Mouse (Mus musculus) layer of hippocampus, adult 8-10 months (tissue): ENCODE results near the gene Rasa1. TPM values are rescaled to one million over a fixed set of nuclear protein-coding genes. Genes with fewer than 3 reads are reported as not detected.

Source experiments
- DNase-seq, 2 experiments: peaks; one replicate each; pipeline ENCODE4 v3.0.0; 2022; ENCODE audit warnings: low spot score in 2 of 2
- total RNA-seq, 4 experiments: library from RNA; stranded (reverse); gene quantifications; 2 replicates each; pipeline ENCODE4 v1.2.4; 2022

Gene Rasa1
- 10 to 100 TPM; 69.6 to 75.9 (median 72.6) TPM for total RNA-seq

DNA sequence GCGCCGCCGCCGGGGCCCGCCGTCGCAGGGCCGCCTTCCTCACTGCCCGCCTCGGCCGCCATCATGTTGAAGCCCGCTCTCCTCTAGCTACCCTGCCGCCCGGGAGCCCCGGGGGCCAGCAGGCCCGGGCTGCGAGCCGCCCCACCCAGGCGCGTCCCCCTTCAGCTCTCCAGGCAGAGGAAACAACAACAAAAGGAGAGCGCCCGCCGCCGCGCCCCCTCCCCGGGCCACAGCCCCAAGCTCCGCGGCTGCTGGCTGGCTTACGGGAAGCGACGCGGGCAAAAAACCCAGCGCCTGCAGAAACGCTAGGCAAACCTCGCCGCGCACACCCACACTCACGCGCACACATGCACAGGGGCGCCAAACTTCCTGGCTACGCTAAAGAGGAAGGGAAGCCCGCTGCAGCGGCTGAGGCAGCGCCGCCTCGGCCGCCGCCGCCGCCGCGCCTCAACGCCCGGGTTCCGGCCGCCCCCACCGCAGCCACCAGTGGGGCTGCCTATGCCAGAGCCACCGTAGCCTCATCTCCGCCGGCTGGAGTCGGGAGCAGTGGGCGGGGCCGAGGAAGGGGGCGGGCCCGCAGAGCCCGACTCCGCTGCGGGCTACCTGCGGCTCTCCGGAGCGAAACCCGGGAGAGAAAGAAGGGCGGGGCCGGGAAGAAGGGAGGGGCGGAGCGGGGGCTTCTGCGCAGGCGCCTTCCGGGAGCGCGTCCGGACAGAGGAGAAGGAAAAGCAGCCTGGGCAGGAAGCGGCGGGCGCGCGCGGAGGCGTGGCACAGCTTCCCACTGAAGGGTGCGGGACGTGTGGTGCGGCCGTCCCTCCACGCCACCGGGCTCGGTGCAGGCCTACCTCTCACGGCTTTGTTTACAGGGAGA is at the start of gene Rasa1:
Rasa1 (minus strand) TSS at position 288 of the 871 bp plus-strand sequence.
- DNase-seq, result peak; percentile 89 to 91

DNA sequence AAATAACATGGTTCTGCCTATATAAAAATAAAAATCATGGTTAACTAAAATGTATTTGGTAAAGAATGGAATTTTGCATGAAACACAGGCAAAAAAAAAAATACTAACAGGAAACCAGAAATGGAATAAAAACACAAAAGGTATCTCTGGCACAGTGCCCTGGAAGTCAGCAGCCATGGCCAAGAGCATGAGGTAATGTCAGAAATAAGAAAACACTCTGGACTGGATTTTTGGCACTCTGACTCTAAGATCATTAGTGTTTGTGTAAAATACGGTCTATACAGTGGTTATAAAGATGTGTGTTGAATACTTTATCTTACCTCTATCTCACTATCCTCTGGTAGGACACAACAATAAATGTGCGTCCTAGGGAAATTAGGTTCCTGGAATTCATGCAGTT is 22.6 kb upstream of the Rasa1 start:
- no peak for DNase-seq

DNA sequence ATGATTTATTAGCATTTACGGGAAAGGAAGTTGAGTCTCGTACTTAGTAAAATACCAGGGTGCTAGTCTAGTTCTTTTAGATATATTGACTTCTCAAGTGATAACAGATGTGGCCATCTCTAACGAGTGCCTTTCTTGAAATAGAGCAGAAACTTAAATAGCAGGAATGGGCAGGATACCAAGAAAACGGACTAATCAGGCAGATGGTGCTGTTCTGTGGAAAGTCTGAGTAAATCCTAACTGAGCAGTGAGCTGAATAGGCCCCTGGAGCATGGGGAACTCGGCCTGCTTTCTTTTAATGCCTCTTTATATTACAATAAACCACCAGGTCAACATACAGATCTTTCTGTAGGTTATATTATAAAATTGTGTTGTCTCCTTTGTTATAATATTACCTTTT is 22.0 kb upstream of the Rasa1 start:
- peak; percentile 42 to 50 for DNase-seq

DNA sequence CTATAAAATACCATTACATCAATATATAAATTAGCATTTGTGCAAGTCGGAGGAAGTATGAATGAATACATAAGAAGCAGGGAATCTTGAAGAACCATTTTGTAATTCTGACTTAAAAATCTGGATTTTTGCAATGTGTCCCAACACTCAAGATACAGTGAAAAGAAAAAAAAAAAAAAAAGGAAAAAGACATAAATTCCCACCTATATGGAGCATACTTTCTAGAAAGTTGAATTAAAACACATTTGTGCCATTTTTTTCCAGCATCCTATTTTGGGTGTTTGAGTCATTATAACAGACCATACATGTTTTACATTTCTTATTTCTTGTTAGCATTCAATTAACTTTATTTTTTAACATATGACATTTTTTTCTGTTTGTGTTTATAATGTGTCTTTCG is 21.6 kb upstream of the Rasa1 start:
- DNase-seq, result no peak

DNA sequence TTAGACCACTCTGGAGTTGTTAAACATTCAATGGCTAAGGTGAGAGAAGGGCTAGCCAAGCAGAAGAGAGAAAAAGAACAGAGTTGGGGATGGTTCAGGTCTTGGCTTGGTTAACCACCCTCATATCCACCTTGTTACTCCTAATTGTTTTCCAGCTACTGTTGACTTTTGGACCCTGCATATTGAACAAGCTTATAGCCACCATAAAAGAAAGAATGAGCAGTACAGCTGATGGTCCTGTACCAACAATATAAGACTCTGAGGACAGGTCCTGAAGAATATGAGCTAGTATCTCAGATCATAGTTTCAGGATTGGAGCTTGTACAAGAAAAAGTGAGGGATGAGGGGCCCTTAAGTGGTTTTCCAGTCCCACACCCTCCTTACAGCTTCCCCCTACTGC is 17.1 kb upstream of the Rasa1 start:
- no peak for DNase-seq

DNA sequence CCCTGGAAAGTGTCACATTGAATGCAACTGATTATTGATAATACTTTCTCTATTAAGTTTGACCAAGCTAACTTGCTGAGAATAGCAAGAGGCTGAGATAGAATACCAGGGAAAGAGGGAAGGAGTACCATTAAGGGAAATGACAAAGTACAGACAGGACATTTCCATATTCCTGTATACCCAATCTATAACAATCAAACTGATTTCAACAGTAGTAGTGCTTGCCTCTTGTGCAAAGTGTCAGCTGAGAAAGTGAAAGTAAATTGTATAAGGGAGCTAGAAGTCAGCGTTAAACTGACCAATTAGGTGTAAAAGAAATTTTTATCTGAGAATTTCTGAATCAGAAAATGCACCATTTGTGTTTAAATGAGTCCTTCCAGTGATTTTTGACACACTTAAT is 1.7 kb upstream of the Rasa1 start:
- no peak for DNase-seq

DNA sequence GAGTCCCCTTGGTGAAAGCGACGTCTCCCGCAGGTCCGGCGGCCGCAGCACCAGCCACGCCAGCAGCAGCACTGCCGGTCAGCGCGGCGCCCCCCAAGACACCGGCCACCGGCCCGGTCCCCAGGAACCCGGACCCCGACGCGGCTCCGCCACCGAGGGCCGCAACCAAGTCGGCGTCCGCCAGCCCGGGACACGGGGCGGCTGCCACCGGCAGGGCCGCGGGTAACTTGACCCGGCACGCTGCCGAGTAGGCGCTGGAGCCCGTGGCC is 422 bp downstream of the Rasa1 start:
- DNase-seq, result peak in 1 of 2 experiments; percentile 33

DNA sequence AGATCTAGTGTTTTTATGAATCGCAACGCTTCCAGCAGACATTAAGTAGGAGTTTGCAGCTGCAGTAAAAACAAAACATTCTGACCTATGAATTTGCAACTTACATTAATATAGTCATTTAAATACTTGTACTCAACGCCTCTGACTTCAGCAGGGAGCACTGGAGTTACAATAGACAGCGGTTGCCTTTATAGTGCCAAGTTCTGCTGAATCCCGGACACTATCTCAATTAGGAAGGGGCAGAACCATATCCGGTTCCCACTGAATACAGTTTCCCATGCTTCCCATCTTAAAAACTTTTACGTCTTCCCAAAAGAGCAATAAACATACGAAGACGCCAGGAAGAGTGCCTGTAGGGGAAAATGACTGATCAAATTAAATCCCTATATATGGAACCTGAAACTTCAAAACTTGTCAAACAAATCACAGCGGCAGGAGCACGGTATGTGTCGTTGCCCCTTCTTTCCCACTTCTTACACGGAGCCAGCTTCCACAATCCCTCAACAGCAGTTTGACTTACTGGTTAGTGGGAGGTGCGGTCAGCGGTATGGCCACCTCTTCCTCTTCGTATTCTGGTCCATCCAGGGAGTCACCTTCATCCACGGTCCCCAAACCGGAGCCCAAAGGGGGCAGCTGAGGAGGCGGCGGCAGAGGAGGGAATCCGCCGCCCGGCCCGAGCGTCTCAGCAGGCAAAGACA is 905 bp downstream of the Rasa1 start:
- DNase-seq, result no peak

DNA sequence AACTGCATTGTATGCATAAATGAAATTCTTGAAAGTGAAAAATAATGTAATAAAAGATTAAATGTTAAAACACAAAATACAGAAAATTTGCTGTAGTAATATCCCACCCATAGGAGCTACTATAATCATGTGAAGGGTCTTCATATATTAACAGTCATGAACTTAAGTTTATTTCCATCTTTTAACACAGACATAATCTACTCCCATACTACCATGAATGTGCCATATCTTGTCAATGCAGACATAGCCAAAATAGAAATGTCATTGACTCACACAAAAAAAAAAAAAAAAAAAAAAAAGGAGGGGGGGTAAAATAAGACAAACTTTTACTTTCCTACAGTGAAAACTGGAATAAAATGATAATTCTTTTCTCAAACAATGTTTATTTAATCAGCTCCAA is 6.3 kb downstream of the Rasa1 start:
- DNase-seq, result no peak

DNA sequence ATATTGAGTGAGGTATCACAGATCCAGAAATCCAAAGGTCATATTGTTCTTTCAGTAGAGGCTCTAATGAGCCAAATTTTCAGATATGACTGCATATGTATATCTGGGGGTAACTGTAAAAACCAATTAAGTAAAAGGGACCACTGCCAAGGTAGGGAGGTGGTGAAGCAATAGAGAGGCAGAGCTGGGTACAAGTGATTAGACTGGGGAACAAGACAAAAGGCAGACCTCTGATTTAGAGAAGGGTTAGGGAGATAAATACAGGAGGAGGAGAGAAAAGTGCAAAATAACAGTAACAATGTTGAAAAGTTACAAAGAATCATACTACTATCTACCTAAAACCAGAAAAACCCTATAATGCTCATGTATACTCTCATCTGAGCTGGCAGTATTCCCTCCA is 10.0 kb downstream of the Rasa1 start:
- DNase-seq, result no peak

DNA sequence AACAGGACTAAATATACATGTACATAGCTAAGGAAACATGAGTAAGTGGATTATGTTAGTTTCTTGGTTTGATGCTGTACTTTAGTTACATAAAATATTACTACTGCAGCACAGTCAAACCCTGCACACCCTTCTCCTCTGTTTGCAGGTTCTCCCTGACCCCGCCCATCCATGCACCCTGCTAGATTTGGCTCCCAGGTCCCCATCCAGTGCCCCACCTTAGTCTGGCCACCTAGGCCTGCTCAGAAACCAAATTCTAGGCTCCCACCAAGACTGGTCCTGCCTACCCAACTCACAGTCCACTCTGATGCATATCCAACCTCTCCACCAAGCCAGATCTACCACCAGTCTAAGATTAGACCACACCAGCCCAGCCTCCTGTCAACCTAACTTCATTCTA is 14.4 kb downstream of the Rasa1 start:
- no peak for DNase-seq

DNA sequence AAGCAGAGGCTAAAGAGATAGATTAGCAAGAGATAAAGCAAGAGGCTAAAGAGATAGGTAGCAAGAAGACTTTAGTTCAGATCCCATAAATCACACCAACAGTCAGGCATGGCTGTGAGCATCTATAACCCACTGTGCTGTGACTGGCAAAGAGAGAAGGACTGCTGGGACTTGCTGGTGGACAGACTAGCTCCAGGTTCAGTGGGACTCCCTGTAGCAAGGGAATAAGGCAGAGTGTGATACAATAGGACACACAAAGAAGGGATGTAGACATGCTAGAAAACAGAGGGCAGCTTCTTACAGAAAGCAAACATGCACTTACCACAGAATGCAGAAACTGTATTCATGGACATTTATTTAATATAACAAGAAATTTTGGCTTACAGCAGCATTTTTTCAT is 15.1 kb downstream of the Rasa1 start:
- DNase-seq, result no peak

DNA sequence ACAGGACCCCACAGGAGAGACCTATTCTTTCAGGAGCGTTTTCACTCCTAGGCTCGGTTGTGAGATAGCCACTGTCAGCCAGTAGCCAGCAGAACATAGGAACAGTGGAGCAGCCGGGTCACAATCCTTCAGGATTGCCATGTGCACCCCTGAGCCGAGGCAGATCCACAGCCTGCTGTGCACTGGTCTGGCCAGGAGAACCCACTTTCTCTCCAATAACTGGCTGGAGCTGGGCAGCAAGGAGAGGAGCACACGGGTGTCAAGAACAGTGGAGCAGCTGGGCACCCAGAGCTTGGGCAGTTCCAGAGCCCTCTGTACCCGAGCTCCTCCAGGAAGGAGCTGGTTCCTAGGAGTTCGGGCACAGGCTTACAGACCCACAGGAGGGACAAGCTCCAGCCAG is 50.2 kb downstream of the Rasa1 start:
- no peak for DNase-seq

DNA sequence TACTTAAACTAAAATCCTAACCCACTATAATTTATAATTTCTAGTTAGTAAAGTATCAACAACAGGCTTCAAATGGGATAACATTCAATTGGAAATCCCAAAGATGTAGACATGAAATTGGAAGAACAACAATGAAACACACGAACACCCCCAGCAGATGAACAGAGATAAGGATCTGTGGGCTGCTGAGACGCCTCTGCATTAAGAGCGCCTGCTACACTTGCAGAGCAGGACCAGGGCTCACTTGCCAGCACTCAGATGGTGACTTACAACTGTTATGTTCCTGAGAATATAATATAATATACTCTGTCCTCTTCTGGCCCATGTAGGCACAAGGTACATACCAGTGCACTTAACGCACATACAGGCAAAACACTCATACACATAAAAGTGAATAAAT is 70.3 kb downstream of the Rasa1 start:
- DNase-seq, result no peak

DNA sequence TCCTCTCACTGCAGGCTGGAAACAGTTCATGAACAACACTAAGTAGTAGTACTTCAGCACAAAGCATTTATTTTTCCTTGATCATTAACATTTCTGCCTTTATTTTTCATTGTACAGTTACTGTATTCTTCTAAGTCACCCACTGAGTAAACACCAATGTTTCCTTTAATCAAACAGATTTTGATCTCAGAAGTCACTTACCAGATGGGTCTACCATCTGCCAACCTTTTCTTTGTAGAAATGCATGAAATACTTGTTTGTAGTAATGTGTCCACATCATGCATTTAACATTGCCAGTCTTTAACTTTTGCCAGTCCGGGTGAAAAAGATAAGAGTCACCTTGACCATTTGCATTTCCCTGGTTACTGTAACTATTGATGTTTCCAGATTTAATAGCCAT is 78.6 kb downstream of the Rasa1 start:
- DNase-seq, result no peak

DNA sequence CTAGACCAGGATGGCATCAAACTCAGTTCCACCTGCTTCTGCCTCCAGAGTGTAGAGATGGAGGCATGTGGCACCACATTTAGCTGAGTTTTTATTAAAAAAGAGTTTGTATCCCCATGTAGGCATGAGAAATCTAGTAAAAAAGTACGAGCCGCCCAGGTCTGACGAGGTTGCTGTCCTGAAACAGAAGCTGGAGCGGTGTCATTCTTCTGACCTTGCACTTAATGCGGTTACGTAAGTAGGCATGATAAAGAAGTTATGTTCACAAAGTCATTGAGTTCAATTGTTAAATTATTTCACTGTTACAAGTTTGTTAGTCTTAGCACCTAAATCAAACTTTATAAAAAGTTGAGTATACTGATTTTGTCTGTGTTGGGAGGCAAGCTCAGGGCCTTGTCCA is 80.3 kb downstream of the Rasa1 start:
- DNase-seq, result no peak

DNA sequence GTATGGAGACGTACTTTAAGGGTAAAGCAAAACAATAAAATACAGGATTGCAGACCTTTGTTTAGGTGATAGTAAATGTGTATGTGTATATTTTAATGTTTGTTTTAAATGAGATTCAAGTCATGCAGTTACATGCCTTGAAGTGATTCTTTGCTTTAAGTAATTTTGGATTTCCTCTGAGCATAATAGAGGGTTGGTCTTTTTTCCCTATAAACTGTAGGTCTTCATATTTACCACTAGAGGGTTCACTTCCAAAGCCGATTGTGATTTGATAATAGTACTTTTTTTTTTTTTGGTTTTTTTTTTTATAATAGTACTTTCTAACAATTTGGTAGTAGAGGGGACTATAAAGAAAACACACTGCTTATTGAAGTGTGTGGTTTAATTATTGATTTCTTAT is 81.4 kb downstream of the Rasa1 start:
- no peak for DNase-seq

DNA sequence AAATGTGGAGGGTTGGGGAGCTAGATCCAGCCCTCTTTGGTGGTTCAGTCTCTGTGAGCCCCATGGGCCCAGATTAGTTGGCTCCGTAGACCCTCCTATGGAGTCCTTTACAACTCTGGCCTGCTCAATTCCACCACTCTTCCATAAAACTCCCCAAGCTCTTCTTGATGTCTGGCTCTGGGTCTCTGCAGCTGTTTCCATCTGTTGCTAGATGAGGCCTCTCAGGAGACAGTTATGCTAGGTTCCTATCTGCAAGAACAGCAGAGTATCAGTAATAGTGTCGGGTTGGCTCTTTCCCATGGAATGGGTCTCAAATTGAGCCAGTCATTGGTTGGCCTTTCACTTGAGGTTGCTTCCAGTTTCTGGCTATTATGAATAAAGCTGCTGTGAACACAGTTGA is 97.7 kb downstream of the Rasa1 start:
- no peak for DNase-seq

DNA sequence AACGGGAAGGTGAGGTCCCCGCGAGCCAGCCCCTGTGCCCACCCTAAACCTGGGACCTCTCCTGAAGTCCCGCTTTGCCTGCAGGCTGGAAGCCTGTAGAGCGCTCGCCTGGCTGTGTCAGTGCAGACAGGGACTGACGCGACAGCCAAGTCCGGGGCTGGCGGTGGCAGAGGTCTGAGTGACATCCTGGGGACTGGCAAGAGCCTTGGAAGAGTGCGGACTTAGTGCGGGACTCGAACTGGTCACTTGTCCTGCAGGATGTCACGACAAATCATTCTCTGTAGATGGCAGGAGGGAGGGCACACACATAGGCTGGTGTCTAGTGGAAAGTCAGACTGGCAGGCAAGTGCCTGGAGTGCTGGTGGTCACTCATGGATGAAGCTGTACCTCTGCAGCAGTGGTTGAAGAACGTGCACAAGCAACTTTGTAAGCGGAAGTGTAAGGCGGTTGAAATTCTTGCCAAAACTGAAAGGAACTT is 99.2 kb downstream of the Rasa1 start:
- no peak for DNase-seq

DNA sequence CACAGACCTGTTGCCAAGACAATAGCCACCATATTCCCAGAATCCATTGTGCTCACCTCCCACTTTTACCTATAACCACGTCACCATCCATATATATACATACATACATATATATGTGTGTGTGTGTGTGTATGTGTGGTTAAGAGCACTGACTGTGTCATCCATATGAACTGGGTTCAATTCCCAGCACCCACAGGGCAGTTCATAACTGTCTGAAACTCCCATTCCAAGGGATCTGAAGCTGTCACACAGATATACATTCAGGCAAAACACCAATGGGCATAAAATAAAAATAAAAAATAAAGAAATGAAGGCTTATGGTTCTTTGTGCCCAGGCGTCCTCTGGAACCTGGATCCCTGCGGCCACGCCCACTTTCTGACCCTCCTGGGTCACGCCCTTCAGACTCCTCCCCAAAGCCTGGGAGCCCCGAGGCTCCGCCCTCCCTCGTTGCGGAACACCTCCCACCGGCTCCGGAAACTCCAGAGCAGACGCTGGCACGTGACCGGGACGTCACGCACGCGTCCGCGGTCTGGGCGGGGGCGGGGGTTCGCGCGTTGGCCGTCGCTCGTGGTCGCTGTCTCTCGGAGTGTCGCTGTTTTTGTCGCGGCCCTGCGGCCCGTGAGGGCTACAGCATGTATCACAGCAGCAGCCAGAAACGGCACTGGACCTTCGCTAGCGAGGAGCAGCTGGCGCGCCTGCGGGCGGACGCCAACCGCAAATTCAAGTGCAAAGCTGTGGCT is 99.9 kb downstream of the Rasa1 start, which contains the start of gene Ccnh:
Ccnh (plus strand) TSS at position 506 of the 741 bp plus-strand sequence.
- peak; percentile 90 to 92 for DNase-seq
